Comparison of ENCODE assay signal across 9 mouse cellular contexts in genomic region chr9:43863609-43864397, GRCm38 (mm10).
A peak's percentile ranks its signal among the peaks of the same experiment; 100 is the strongest.
DNase-seq lines count a peak whose midpoint lies in the region; ATAC-seq lines count a peak whose summit lies in the region.
"Had no signal": no experiment of that assay in that cellular context is flagged by ENCODE, and none has a peak within 500 bp of the region (broad histone marks: within the 10 kb centered on the region; RNA-seq: fewer than 3 reads in every experiment).

No protein-coding gene starts in this region.

- H3K4me1 ChIP-seq in intestine, embryonic 14.5 days (replicated peaks; ENCODE audit: control insufficient read depth, insufficient read depth, low read length): peaks cover 3% of the 10 kb centered on the region; the same call in 1 of the 2 replicates
- 0 out of 2 replicates have a peak, but pooled peaks cover 4% of the 10 kb centered on the region for H3K4me1 ChIP-seq in liver, embryonic 11.5 days (replicated peaks; ENCODE audit: control insufficient read depth, insufficient read depth, low read length)
- H3K4me1 ChIP-seq in neural tube, embryonic 15.5 days: peaks cover 18% of the 10 kb centered on the region

- 3% methylated on average over 30 of the region's 30 CpGs for WGBS in intestine, embryonic 14.5 days
- WGBS in liver, embryonic 11.5 days: 5% methylated on average over 30 of the region's 30 CpGs
- WGBS in neural tube, embryonic 15.5 days: 4% methylated on average over 30 of the region's 30 CpGs

- no peak overlapping the region for H3K4me3 ChIP-seq in intestine, embryonic 14.5 days (ENCODE audit: low read depth, low read length)
- H3K4me3 ChIP-seq in liver, embryonic 11.5 days (ENCODE audit: low read depth, low read length): no peak overlapping the region
- H3K4me3 ChIP-seq in neural tube, embryonic 15.5 days (replicated peaks): 0 out of 2 replicates have a peak overlapping the region, but pooled peaks have one; percentile 14
- H3K4me3 ChIP-seq: erythroblast, embryonic 14.5 days had no signal

- no peaks in the 10 kb centered on the region for H3K9me3 ChIP-seq in intestine, embryonic 14.5 days (ENCODE audit: control insufficient read depth, low read length)
- H3K9me3 ChIP-seq in liver, embryonic 11.5 days (ENCODE audit: control insufficient read depth, low read length): no peaks in the 10 kb centered on the region
- H3K9me3 ChIP-seq in neural tube, embryonic 15.5 days (replicated peaks): no peaks in the 10 kb centered on the region

- peak; percentile 50; the same call in 1 of the 2 replicates for ATAC-seq in intestine, embryonic 14.5 days (replicated peaks; ENCODE audit: low FRiP score, low TSS enrichment, low read depth)
- no peak for ATAC-seq in liver, embryonic 11.5 days (replicated peaks; ENCODE audit: low FRiP score)
- ATAC-seq in neural tube, embryonic 15.5 days (ENCODE audit: low FRiP score): peak; percentile 63

- H3K27ac ChIP-seq in intestine, embryonic 14.5 days (ENCODE audit: low read depth): no peak overlapping the region
- H3K27ac ChIP-seq in liver, embryonic 11.5 days (ENCODE audit: low read depth, low read length): no peak overlapping the region
- H3K27ac ChIP-seq in neural tube, embryonic 15.5 days (replicated peaks): 0 out of 2 replicates have a peak overlapping the region, but pooled peaks have one; percentile 18

- H3K27me3 ChIP-seq in intestine, embryonic 14.5 days (replicated peaks; ENCODE audit: control insufficient read depth, insufficient read depth, low read length): peaks cover 27% of the 10 kb centered on the region
- H3K27me3 ChIP-seq in liver, embryonic 11.5 days (replicated peaks; ENCODE audit: control insufficient read depth, insufficient read depth, low read length): peaks cover 36% of the 10 kb centered on the region
- peaks cover 6% of the 10 kb centered on the region for H3K27me3 ChIP-seq in neural tube, embryonic 15.5 days (replicated peaks)

- peak overlapping the region; percentile 29 for H3K4me2 ChIP-seq in intestine, embryonic 14.5 days (ENCODE audit: low read length)
- H3K4me2 ChIP-seq in liver, embryonic 11.5 days: peak overlapping the region; percentile 49
- peak overlapping the region; percentile 53 for H3K4me2 ChIP-seq in neural tube, embryonic 15.5 days

- no peaks in the 10 kb centered on the region for H3K36me3 ChIP-seq in intestine, embryonic 14.5 days (ENCODE audit: control insufficient read depth, insufficient read depth, low read length)
- no peaks in the 10 kb centered on the region for H3K36me3 ChIP-seq in liver, embryonic 11.5 days (ENCODE audit: control insufficient read depth, insufficient read depth, low read length)
- H3K36me3 ChIP-seq in neural tube, embryonic 15.5 days: no peaks in the 10 kb centered on the region

- peak; percentile 44 for DNase-seq in adrenal gland, adult 2 months
- no peak for DNase-seq in adrenal gland, postnatal 4 days (ENCODE audit: low spot score in 2 of 2)
- peak; percentile 42 for DNase-seq in adrenal gland, postnatal 14 days
- DNase-seq in heart, adult 11 months: peak; percentile 97
- peak; percentile 62 for DNase-seq in intestine, embryonic 14.5 days (ENCODE audit: low spot score)
- DNase-seq in liver, embryonic 11.5 days (ENCODE audit: low spot score): peak; percentile 41
- no peak for DNase-seq in thymus, postnatal 10 days (ENCODE audit: low spot score in 2 of 2)

- H3K9ac ChIP-seq in intestine, embryonic 14.5 days (ENCODE audit: low read length): no peak overlapping the region
- H3K9ac ChIP-seq in liver, embryonic 11.5 days (ENCODE audit: low read depth, low read length): no peak overlapping the region
- peak overlapping the region; percentile 28; the same call in 1 of the 2 replicates for H3K9ac ChIP-seq in neural tube, embryonic 15.5 days (replicated peaks)

Comparison
In these comparisons a context has a peak if more than half of its experiments do, and no peak if none do; other contexts are left out.
1. DNase-seq: peak in adrenal gland, adult 2 months (single experiment), adrenal gland, postnatal 14 days (single experiment), heart, adult 11 months (single experiment), intestine, embryonic 14.5 days (single experiment) and liver, embryonic 11.5 days (single experiment); none in adrenal gland, postnatal 4 days (0 of 2) and thymus, postnatal 10 days (0 of 2).
2. Peak in every context shown above with its lines, with median percentiles within 50 percentile points of each other: H3K4me2 ChIP-seq.